Mouse (Mus musculus): Measurements from ENCODE around the gene Rfc5. TPM values are rescaled to one million over a fixed set of nuclear protein-coding genes. Genes with fewer than 3 reads are reported as not detected.
A peak's percentile ranks its signal among the peaks of the same experiment; 100 is the strongest.

The Rfc5 gene
- total and polyA plus RNA-seq, 2 experiments from 2014 or later = 19.2 to 19.8 TPM

GRCm38 (mm10) chr5:117364821-117365220 is 24.0 kb downstream of the Rfc5 start:
- DNase-seq (ENCODE audit: low spot score) (no peak), ATAC-seq (ENCODE audit: insufficient read depth, low read depth) (no peak)
- 82% methylated on average over 3 of the region's 3 CpGs for WGBS
- Histone ChIP-seq H3K27ac (ENCODE audit: low read depth) (no peak overlapping the region), H3K9me3 (replicated peaks; ENCODE audit: control insufficient read depth, low read length) (no peaks in the 10 kb centered on the region), H3K36me3 (replicated peaks; ENCODE audit: control insufficient read depth, insufficient read depth, low read length) (peaks cover 49% of the 10 kb centered on the region), H3K27me3 (ENCODE audit: control insufficient read depth, insufficient read depth, low read length) (no peaks in the 10 kb centered on the region), H3K4me1 (ENCODE audit: control insufficient read depth, insufficient read depth) (peaks cover 43% of the 10 kb centered on the region), H3K9ac (replicated peaks; ENCODE audit: low read depth, low read length) (no peak overlapping the region), H3K4me3 (ENCODE audit: low read depth, low read length) (no peak overlapping the region), H3K4me2 (ENCODE audit: low read depth, low read length) (no peak overlapping the region)
- TF ChIP-seq CTCF (IDR thresholded peaks at IDR 0.05; ENCODE audit: low read depth) (no peak), EP300 (IDR thresholded peaks at IDR 0.05; ENCODE audit: low read depth) (no peak)

GRCm38 (mm10) chr5:117363066-117363782 is 25.6 kb downstream of the Rfc5 start:
- DNase-seq (ENCODE audit: low spot score) (no peak), ATAC-seq (ENCODE audit: insufficient read depth, low read depth) (no peak)
- Histone ChIP-seq H3K9me3 (replicated peaks; ENCODE audit: control insufficient read depth, low read length) (no peaks in the 10 kb centered on the region), H3K4me2 (ENCODE audit: low read depth, low read length) (no peak overlapping the region), H3K27ac (ENCODE audit: low read depth) (peak overlapping the region; percentile 36), H3K4me3 (ENCODE audit: low read depth, low read length) (no peak overlapping the region), H3K9ac (replicated peaks; ENCODE audit: low read depth, low read length) (no peak overlapping the region; the same call in 1 of the 2 replicates), H3K27me3 (ENCODE audit: control insufficient read depth, insufficient read depth, low read length) (no peaks in the 10 kb centered on the region), H3K4me1 (ENCODE audit: control insufficient read depth, insufficient read depth) (peaks cover 59% of the 10 kb centered on the region), H3K36me3 (replicated peaks; ENCODE audit: control insufficient read depth, insufficient read depth, low read length) (peaks cover 39% of the 10 kb centered on the region)
- no peak for TF ChIP-seq CTCF (IDR thresholded peaks at IDR 0.05; ENCODE audit: low read depth)
- TF ChIP-seq EP300 (IDR thresholded peaks at IDR 0.05; ENCODE audit: low read depth) = no peak
- whole genome bisulfite sequencing = 37% methylated on average over 15 of the region's 15 CpGs

GRCm38 (mm10) chr5:117361590-117361989 is 27.3 kb downstream of the Rfc5 start:
- 51% methylated on average over 4 of the region's 4 CpGs for WGBS
- Histone ChIP-seq H3K4me2 (ENCODE audit: low read depth, low read length) (peak overlapping the region; percentile 40; the same call in 1 of the 2 replicates), H3K9me3 (replicated peaks; ENCODE audit: control insufficient read depth, low read length) (no peaks in the 10 kb centered on the region), H3K27me3 (ENCODE audit: control insufficient read depth, insufficient read depth, low read length) (no peaks in the 10 kb centered on the region), H3K4me1 (ENCODE audit: control insufficient read depth, insufficient read depth) (peaks cover 61% of the 10 kb centered on the region), H3K27ac (ENCODE audit: low read depth) (peak overlapping the region; percentile 92), H3K9ac (replicated peaks; ENCODE audit: low read depth, low read length) (no peak overlapping the region), H3K4me3 (ENCODE audit: low read depth, low read length) (no peak overlapping the region), H3K36me3 (replicated peaks; ENCODE audit: control insufficient read depth, insufficient read depth, low read length) (peaks cover 29% of the 10 kb centered on the region)
- no peak for DNase-seq (ENCODE audit: low spot score)
- no peak for TF ChIP-seq CTCF (IDR thresholded peaks at IDR 0.05; ENCODE audit: low read depth)
- no peak for TF ChIP-seq EP300 (IDR thresholded peaks at IDR 0.05; ENCODE audit: low read depth)
- no peak for ATAC-seq (ENCODE audit: insufficient read depth, low read depth)

- 16% methylated on average over 13 of the region's 13 CpGs for WGBS
- peak overlapping the region; percentile 92 for H3K27ac ChIP-seq (ENCODE audit: low read depth)
- TF ChIP-seq CTCF (IDR thresholded peaks at IDR 0.05; ENCODE audit: low read depth) = no peak
- no peak for TF ChIP-seq EP300 (IDR thresholded peaks at IDR 0.05; ENCODE audit: low read depth)
- H3K4me3 ChIP-seq (ENCODE audit: low read depth, low read length) = 0 out of 2 replicates have a peak overlapping the region, but pooled peaks have one; percentile 6
- H3K9ac ChIP-seq (replicated peaks; ENCODE audit: low read depth, low read length) = 0 out of 2 replicates have a peak overlapping the region, but pooled peaks have one; percentile 18
- DNase-seq (ENCODE audit: low spot score) (peak; percentile 61), ATAC-seq (ENCODE audit: insufficient read depth, low read depth) (peak; percentile 44)
- no peaks in the 10 kb centered on the region for H3K27me3 ChIP-seq (ENCODE audit: control insufficient read depth, insufficient read depth, low read length)
- H3K4me1 ChIP-seq (ENCODE audit: control insufficient read depth, insufficient read depth) = peaks cover 68% of the 10 kb centered on the region
- H3K4me2 ChIP-seq (ENCODE audit: low read depth, low read length) = peak overlapping the region; percentile 40
- H3K36me3 ChIP-seq (replicated peaks; ENCODE audit: control insufficient read depth, insufficient read depth, low read length) = peaks cover 22% of the 10 kb centered on the region
- H3K9me3 ChIP-seq (replicated peaks; ENCODE audit: control insufficient read depth, low read length) = no peaks in the 10 kb centered on the region
These were observed 28.0 kb downstream of the Rfc5 start for GRCm38 (mm10) chr5:117360631-117361541.

GRCm38 (mm10) chr5:117360228-117360515 is 28.7 kb downstream of the Rfc5 start:
- no peaks in the 10 kb centered on the region for H3K9me3 ChIP-seq (replicated peaks; ENCODE audit: control insufficient read depth, low read length)
- no peak overlapping the region for H3K4me3 ChIP-seq (ENCODE audit: low read depth, low read length)

More at GRCm38 (mm10) chr5:117360228-117360515, 28.7 kb downstream of the Rfc5 start:
- Histone ChIP-seq H3K27ac (ENCODE audit: low read depth) (peak overlapping the region; percentile 92), H3K4me2 (ENCODE audit: low read depth, low read length) (peak overlapping the region; percentile 40), H3K27me3 (ENCODE audit: control insufficient read depth, insufficient read depth, low read length) (no peaks in the 10 kb centered on the region), H3K36me3 (replicated peaks; ENCODE audit: control insufficient read depth, insufficient read depth, low read length) (peaks cover 16% of the 10 kb centered on the region), H3K4me1 (ENCODE audit: control insufficient read depth, insufficient read depth) (peaks cover 69% of the 10 kb centered on the region), H3K9ac (replicated peaks; ENCODE audit: low read depth, low read length) (no peak overlapping the region)
- 40% methylated on average over 13 of the region's 13 CpGs for WGBS
- TF ChIP-seq EP300 (IDR thresholded peaks at IDR 0.05; ENCODE audit: low read depth) = no peak
- no peak for TF ChIP-seq CTCF (IDR thresholded peaks at IDR 0.05; ENCODE audit: low read depth)
- DNase-seq (ENCODE audit: low spot score) = no peak
- ATAC-seq (ENCODE audit: insufficient read depth, low read depth) = no peak

Data from heart, postnatal 0 days (tissue).